Mouse (Mus musculus): ENCODE results near the gene Slc12a3. TPM values are rescaled to one million over a fixed set of nuclear protein-coding genes. Genes with fewer than 3 reads are reported as not detected.
"Not testable (repeated sequence)": the region's sequence is repeated elsewhere in the genome, so short reads cannot be mapped to it uniquely, and the experiment has no call there.

The Slc12a3 gene
- polyA plus RNA-seq, 1 experiment: 0.22 TPM

- 83% methylated on average over 6 of the region's 6 CpGs for WGBS
Observed at GRCm38 (mm10) chr8:94395851-94396540, 67.0 kb downstream of the Slc12a3 start.

GRCm38 (mm10) chr8:94396964-94397657 lies 68.1 kb downstream of the Slc12a3 start:
- 43% methylated on average over 11 of the region's 11 CpGs for WGBS
- TF ChIP-seq POLR2A (IDR thresholded peaks at IDR 0.05; ENCODE audit: low read depth, low read length) (no peak), CTCF (IDR thresholded peaks at IDR 0.05; ENCODE audit: extremely low read depth, insufficient read length, insufficient replicate concordance, low read depth, low read length) (peak; percentile 85; the same call in 1 of the 2 replicates)
- H3K4me3 ChIP-seq (ENCODE audit: low read depth, low read length): no peak overlapping the region
- H3K27ac ChIP-seq (ENCODE audit: insufficient read depth, low read depth, low read length): no peak overlapping the region
- H3K4me1 ChIP-seq (ENCODE audit: control insufficient read depth, insufficient read depth, insufficient read length, low read length): no peaks in the 10 kb centered on the region
- no peaks in the 10 kb centered on the region for H3K27me3 ChIP-seq (ENCODE audit: control insufficient read depth, insufficient read depth, low read length)
- H3K36me3 ChIP-seq (ENCODE audit: control insufficient read depth, insufficient read depth, low read length): peaks cover 56% of the 10 kb centered on the region

More at GRCm38 (mm10) chr8:94395851-94396540, 67.0 kb downstream of the Slc12a3 start:
- H3K36me3 ChIP-seq (ENCODE audit: control insufficient read depth, insufficient read depth, low read length): peaks cover 67% of the 10 kb centered on the region
- no peaks in the 10 kb centered on the region for H3K27me3 ChIP-seq (ENCODE audit: control insufficient read depth, insufficient read depth, low read length)
- TF ChIP-seq POLR2A (IDR thresholded peaks at IDR 0.05; ENCODE audit: low read depth, low read length): no peak
- no peak for TF ChIP-seq CTCF (IDR thresholded peaks at IDR 0.05; ENCODE audit: extremely low read depth, insufficient read length, insufficient replicate concordance, low read depth, low read length)
- H3K4me3 ChIP-seq (ENCODE audit: low read depth, low read length): no peak overlapping the region
- no peak overlapping the region for H3K27ac ChIP-seq (ENCODE audit: insufficient read depth, low read depth, low read length)
- no peaks in the 10 kb centered on the region for H3K4me1 ChIP-seq (ENCODE audit: control insufficient read depth, insufficient read depth, insufficient read length, low read length)

- TF ChIP-seq POLR2A (IDR thresholded peaks at IDR 0.05; ENCODE audit: low read depth, low read length) (no peak), CTCF (IDR thresholded peaks at IDR 0.05; ENCODE audit: extremely low read depth, insufficient read length, insufficient replicate concordance, low read depth, low read length) (no peak)
- Histone ChIP-seq H3K4me3 (ENCODE audit: low read depth, low read length) (no peak overlapping the region), H3K36me3 (ENCODE audit: control insufficient read depth, insufficient read depth, low read length) (peaks cover 43% of the 10 kb centered on the region), H3K27me3 (ENCODE audit: control insufficient read depth, insufficient read depth, low read length) (no peaks in the 10 kb centered on the region), H3K4me1 (ENCODE audit: control insufficient read depth, insufficient read depth, insufficient read length, low read length) (no peaks in the 10 kb centered on the region), H3K27ac (ENCODE audit: insufficient read depth, low read depth, low read length) (no peak overlapping the region)
- 78% methylated on average over 6 of the region's 6 CpGs for WGBS
Observed at GRCm38 (mm10) chr8:94398587-94398986, 69.6 kb downstream of the Slc12a3 start.

GRCm38 (mm10) chr8:94399361-94399953 lies 70.5 kb downstream of the Slc12a3 start:
- Histone ChIP-seq H3K4me3 (ENCODE audit: low read depth, low read length) (no peak overlapping the region), H3K27ac (ENCODE audit: insufficient read depth, low read depth, low read length) (no peak overlapping the region), H3K4me1 (ENCODE audit: control insufficient read depth, insufficient read depth, insufficient read length, low read length) (no peaks in the 10 kb centered on the region), H3K36me3 (ENCODE audit: control insufficient read depth, insufficient read depth, low read length) (peaks cover 35% of the 10 kb centered on the region), H3K27me3 (ENCODE audit: control insufficient read depth, insufficient read depth, low read length) (no peaks in the 10 kb centered on the region)
- 75% methylated on average over 3 of the region's 3 CpGs for WGBS
- TF ChIP-seq POLR2A (IDR thresholded peaks at IDR 0.05; ENCODE audit: low read depth, low read length) (no peak), CTCF (IDR thresholded peaks at IDR 0.05; ENCODE audit: extremely low read depth, insufficient read length, insufficient replicate concordance, low read depth, low read length) (no peak)

GRCm38 (mm10) chr8:94399957-94400356 lies 71.0 kb downstream of the Slc12a3 start:
- not testable (repeated sequence) for H3K27ac ChIP-seq (ENCODE audit: insufficient read depth, low read depth, low read length); H3K4me3 ChIP-seq (ENCODE audit: low read depth, low read length); H3K4me1 ChIP-seq (ENCODE audit: control insufficient read depth, insufficient read depth, insufficient read length, low read length); H3K27me3 ChIP-seq (ENCODE audit: control insufficient read depth, insufficient read depth, low read length)
- 70% methylated on average over 2 of the region's 2 CpGs for WGBS
- peak; percentile 29; the same call in 1 of the 2 replicates for TF ChIP-seq CTCF (IDR thresholded peaks at IDR 0.05; ENCODE audit: extremely low read depth, insufficient read length, insufficient replicate concordance, low read depth, low read length)
- peaks cover 30% of the 10 kb centered on the region for H3K36me3 ChIP-seq (ENCODE audit: control insufficient read depth, insufficient read depth, low read length)

GRCm38 (mm10) chr8:94408443-94409080 lies 79.6 kb downstream of the Slc12a3 start:
- Histone ChIP-seq H3K27me3 (ENCODE audit: control insufficient read depth, insufficient read depth, low read length) (no peaks in the 10 kb centered on the region; the same call in 1 of the 2 replicates), H3K4me3 (ENCODE audit: low read depth, low read length) (no peak overlapping the region), H3K27ac (ENCODE audit: insufficient read depth, low read depth, low read length) (no peak overlapping the region), H3K36me3 (ENCODE audit: control insufficient read depth, insufficient read depth, low read length) (no peaks in the 10 kb centered on the region), H3K4me1 (ENCODE audit: control insufficient read depth, insufficient read depth, insufficient read length, low read length) (peaks cover 2% of the 10 kb centered on the region; the same call in 1 of the 2 replicates)
- TF ChIP-seq POLR2A (IDR thresholded peaks at IDR 0.05; ENCODE audit: low read depth, low read length): no peak
- no peak for TF ChIP-seq CTCF (IDR thresholded peaks at IDR 0.05; ENCODE audit: extremely low read depth, insufficient read length, insufficient replicate concordance, low read depth, low read length)
- WGBS: 50% methylated on average over 8 of the region's 8 CpGs
